Mouse (Mus musculus) liver, embryonic 15.5 days (tissue): ENCODE measurements at regions not wholly inside any gene's neighbourhood (a gene's known extent, or its start where the extent isn't known, plus 50 kb on each side); places are given as distances from the start of the nearest gene placed in this dataset.

Source experiments
- ATAC-seq: fragments of 200-750 bp; cut with Nextera tagmentation; 2 replicates; pipeline ENCODE4 v1.8.0; 2017; ENCODE audit warnings: moderate number of reproducible peaks, mild to moderate bottlenecking, moderate library complexity; ENCODE audit not compliant: insufficient read depth
- H3K27ac ChIP-seq: fragments of 300-500 bp; sonication (generic); replicated peaks from 2 replicates; pipeline ENCODE4 v1.5.1; 2015; ENCODE audit warnings: mild to moderate bottlenecking, inconsistent platforms
- H3K27me3 ChIP-seq: fragments of 300-500 bp; sonication (generic); 2 replicates; pipeline ENCODE4 v1.6.1; 2015; ENCODE audit warnings: mild to moderate bottlenecking, inconsistent platforms
- H3K36me3 ChIP-seq: fragments of 300-500 bp; sonication (generic); replicated peaks from 2 replicates; pipeline ENCODE4 v1.6.1; 2015; ENCODE audit warnings: moderate library complexity, mild to moderate bottlenecking, inconsistent platforms
- H3K4me1 ChIP-seq: fragments of 300-500 bp; sonication (generic); replicated peaks from 2 replicates; pipeline ENCODE4 v1.6.1; 2015; ENCODE audit warnings: inconsistent platforms
- H3K4me2 ChIP-seq: fragments of 300-500 bp; sonication (generic); 2 replicates; pipeline ENCODE4 v1.6.1; 2015; ENCODE audit warnings: moderate library complexity, mild to moderate bottlenecking, inconsistent platforms
- H3K4me3 ChIP-seq: fragments of 300-500 bp; sonication (generic); replicated peaks from 2 replicates; pipeline ENCODE4 v1.5.1; 2015; ENCODE audit warnings: mild to moderate bottlenecking, inconsistent platforms
- H3K9ac ChIP-seq: fragments of 300-500 bp; sonication (generic); 2 replicates; pipeline ENCODE4 v1.6.1; 2015; ENCODE audit warnings: moderate library complexity, mild to moderate bottlenecking, inconsistent platforms
- H3K9me3 ChIP-seq: fragments of 300-500 bp; sonication (generic); replicated peaks from 2 replicates; pipeline ENCODE4 v1.6.1; 2016; ENCODE audit warnings: inconsistent platforms
- WGBS: fragments of 180-500 bp; shearing (Covaris S2); methylation state at CpG from one replicate; pipeline ENCODE4 v1.1.7; 2015; ENCODE audit warnings: mixed read lengths; ENCODE audit not compliant: insufficient replicate concordance; 5-methylcytosine and 5-hydroxymethylcytosine counted together

GRCm38 (mm10) chr6:100439071-100439737 lies 151.9 kb upstream of the Rybp start:
- Histone ChIP-seq H3K4me3 (no peak overlapping the region), H3K9ac (no peak overlapping the region), H3K4me1 (no peaks in the 10 kb centered on the region; the same call in 1 of the 2 replicates), H3K27ac (no peak overlapping the region), H3K4me2 (peak overlapping the region; percentile 47), H3K36me3 (no peaks in the 10 kb centered on the region), H3K27me3 (0 out of 2 replicates have a peak, but pooled peaks cover 5% of the 10 kb centered on the region), H3K9me3 (no peaks in the 10 kb centered on the region)
- ATAC-seq = no peak
- WGBS = 7% methylated on average over 8 of the region's 8 CpGs

GRCm38 (mm10) chr6:100438511-100438991 lies 151.3 kb upstream of the Rybp start:
- H3K36me3 ChIP-seq = no peaks in the 10 kb centered on the region
- no peak overlapping the region for H3K27ac ChIP-seq
- no peaks in the 10 kb centered on the region; the same call in 1 of the 2 replicates for H3K4me1 ChIP-seq
- WGBS = under 1% methylated on average over 13 of the region's 13 CpGs
- no peaks in the 10 kb centered on the region for H3K9me3 ChIP-seq
- no peak overlapping the region for H3K4me3 ChIP-seq
- no peak overlapping the region for H3K9ac ChIP-seq
- ATAC-seq = no peak
- H3K27me3 ChIP-seq = 0 out of 2 replicates have a peak, but pooled peaks cover 5% of the 10 kb centered on the region
- peak overlapping the region; percentile 47 for H3K4me2 ChIP-seq

DNA sequence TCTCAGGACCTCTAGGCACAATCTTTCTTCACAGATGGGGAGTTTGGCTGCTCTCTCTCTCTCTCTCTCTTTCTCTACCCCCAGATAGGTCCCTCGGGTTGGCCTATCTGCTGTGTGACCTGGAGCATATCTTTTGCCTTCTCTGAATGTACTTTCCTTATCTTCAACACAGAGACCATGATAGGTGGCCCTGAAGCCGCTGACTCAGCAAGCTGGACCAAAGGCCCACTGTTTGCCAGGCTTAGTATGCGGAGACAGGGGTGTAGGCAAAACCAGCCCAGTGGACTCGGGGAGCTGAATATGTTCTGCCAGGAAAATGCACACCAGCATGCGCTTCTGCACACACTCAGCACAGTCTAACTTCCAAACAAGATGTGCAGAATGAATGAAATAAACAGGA lies 150.7 kb upstream of the Rybp start:
- no peaks in the 10 kb centered on the region for H3K9me3 ChIP-seq
- no peaks in the 10 kb centered on the region for H3K36me3 ChIP-seq
- H3K27me3 ChIP-seq = 0 out of 2 replicates have a peak, but pooled peaks cover 5% of the 10 kb centered on the region
- H3K4me2 ChIP-seq = peak overlapping the region; percentile 47; the same call in 1 of the 2 replicates
- H3K4me3 ChIP-seq = no peak overlapping the region
- H3K4me1 ChIP-seq = peaks cover under 1% of the 10 kb centered on the region; the same call in 1 of the 2 replicates
- no peak overlapping the region for H3K27ac ChIP-seq
- no peak for ATAC-seq
- WGBS = 21% methylated on average over 5 of the region's 5 CpGs
- no peak overlapping the region for H3K9ac ChIP-seq

DNA sequence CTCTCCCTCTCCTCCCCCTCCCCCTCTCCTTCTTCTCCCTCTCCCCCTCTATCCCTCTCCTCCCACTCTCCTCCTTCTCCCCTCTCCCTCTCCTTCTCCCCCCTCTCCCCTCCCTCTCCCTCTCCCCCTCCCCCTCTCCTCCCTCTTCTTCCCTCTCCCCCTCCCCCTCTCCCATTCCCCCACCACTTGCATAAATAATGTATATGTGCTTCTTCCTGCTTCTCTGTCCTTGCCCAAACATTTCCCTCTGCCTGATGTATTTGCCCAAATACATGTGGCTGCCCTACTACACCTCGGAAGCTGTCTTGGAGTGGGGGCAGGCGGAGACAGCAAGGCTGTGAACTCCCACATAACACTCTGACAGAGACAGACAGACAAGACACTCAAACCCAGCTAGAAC lies 149.2 kb upstream of the Rybp start:
- Histone ChIP-seq H3K4me2 (no peak overlapping the region), H3K36me3 (no peaks in the 10 kb centered on the region), H3K9me3 (no peaks in the 10 kb centered on the region), H3K4me3 (no peak overlapping the region), H3K4me1 (peaks cover 4% of the 10 kb centered on the region; the same call in 1 of the 2 replicates), H3K9ac (no peak overlapping the region), H3K27me3 (0 out of 2 replicates have a peak, but pooled peaks cover 5% of the 10 kb centered on the region), H3K27ac (no peak overlapping the region)
- WGBS = 46% methylated on average over 2 of the region's 2 CpGs
- ATAC-seq = no peak

GRCm38 (mm10) chr6:100435222-100435621 lies 147.9 kb upstream of the Rybp start:
- no peak for ATAC-seq
- Histone ChIP-seq H3K9me3 (no peaks in the 10 kb centered on the region), H3K4me1 (peaks cover 4% of the 10 kb centered on the region; the same call in 1 of the 2 replicates), H3K9ac (no peak overlapping the region), H3K27ac (no peak overlapping the region), H3K4me2 (no peak overlapping the region), H3K27me3 (0 out of 2 replicates have a peak, but pooled peaks cover under 1% of the 10 kb centered on the region), H3K36me3 (no peaks in the 10 kb centered on the region), H3K4me3 (no peak overlapping the region)
- 27% methylated on average over 5 of the region's 5 CpGs for WGBS

GRCm38 (mm10) chr6:100433534-100433867 lies 146.2 kb upstream of the Rybp start:
- H3K4me1 ChIP-seq = peaks cover 7% of the 10 kb centered on the region; the same call in 1 of the 2 replicates
- H3K36me3 ChIP-seq = no peaks in the 10 kb centered on the region
- no peak overlapping the region for H3K27ac ChIP-seq
- H3K9ac ChIP-seq = no peak overlapping the region
- no peak overlapping the region for H3K4me3 ChIP-seq
- 68% methylated on average over 9 of the region's 9 CpGs for WGBS
- no peaks in the 10 kb centered on the region for H3K9me3 ChIP-seq
- no peaks in the 10 kb centered on the region for H3K27me3 ChIP-seq
- H3K4me2 ChIP-seq = no peak overlapping the region
- no peak for ATAC-seq

DNA sequence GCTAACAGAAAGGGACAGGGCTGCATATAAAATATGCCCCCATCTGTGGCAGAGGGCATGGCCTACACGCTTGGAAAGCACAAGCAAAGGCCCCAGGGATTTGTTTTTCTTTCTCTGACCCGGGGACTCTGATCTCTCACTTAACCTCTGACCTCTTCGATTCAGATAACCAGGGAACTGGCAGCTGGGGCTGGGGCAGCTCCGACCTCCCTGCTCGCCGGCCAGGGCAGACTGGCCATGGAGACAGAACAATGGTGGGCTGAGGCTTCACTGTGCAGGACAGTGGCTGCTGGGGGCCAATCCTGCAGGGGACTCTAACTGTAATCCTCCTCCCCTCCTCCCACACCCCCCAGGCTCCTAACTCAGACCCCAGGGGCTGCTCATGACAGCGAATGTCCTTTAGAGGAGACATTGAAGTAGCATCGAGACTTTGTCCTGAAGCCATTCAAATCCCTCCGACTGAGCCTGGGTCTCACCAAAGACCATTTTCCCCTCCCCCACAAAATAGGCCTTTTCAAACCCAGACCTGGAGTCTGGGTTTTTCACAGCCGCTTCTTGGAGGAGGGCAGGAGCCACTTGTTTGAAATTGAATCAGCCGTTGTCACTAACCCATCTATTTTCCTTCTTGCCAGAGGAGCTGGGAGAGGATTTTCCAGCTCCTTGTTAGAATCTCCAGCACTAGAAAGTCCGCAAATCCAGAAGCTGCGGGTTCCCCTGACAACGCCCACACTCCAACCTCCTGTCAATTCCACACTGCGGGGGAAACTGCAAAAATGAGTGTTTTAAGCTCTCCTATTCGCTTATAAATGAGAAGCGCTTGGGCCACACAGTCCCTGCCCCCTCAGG lies 145.6 kb upstream of the Rybp start:
- Histone ChIP-seq H3K4me3 (no peak overlapping the region), H3K4me1 (peaks cover 7% of the 10 kb centered on the region; the same call in 1 of the 2 replicates), H3K27ac (no peak overlapping the region), H3K9ac (no peak overlapping the region), H3K4me2 (no peak overlapping the region), H3K9me3 (no peaks in the 10 kb centered on the region), H3K27me3 (no peaks in the 10 kb centered on the region), H3K36me3 (no peaks in the 10 kb centered on the region)
- WGBS = 51% methylated on average over 17 of the region's 17 CpGs
- ATAC-seq = peak; percentile 68

DNA sequence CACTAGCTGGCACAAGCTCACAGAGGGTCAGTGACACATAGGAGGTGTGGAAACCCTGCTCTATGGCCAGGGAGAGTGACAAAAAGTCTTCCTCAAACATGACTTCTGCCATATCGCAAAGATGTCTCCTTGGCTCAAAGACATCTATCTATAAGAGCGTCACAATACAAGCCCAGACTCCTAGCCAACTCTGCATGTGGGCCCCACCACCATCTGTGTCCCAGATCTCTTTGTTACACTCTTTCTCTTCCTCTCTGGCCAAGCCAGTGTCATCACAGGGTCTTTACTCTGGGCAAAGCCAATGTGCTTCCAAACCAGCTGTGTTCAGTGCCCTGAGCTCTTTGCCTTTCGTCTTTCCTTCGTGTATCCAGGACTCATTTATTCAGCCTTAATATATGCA lies 143.0 kb upstream of the Rybp start:
- no peaks in the 10 kb centered on the region for H3K27me3 ChIP-seq
- 68% methylated on average over 4 of the region's 4 CpGs for whole genome bisulfite sequencing
- no peak for ATAC-seq
- no peak overlapping the region for H3K4me3 ChIP-seq
- H3K9ac ChIP-seq = no peak overlapping the region
- H3K36me3 ChIP-seq = no peaks in the 10 kb centered on the region
- no peak overlapping the region for H3K27ac ChIP-seq
- H3K4me2 ChIP-seq = no peak overlapping the region
- peaks cover 7% of the 10 kb centered on the region; the same call in 1 of the 2 replicates for H3K4me1 ChIP-seq
- no peaks in the 10 kb centered on the region for H3K9me3 ChIP-seq

GRCm38 (mm10) chr6:100429511-100429910 lies 142.2 kb upstream of the Rybp start:
- Histone ChIP-seq H3K4me2 (no peak overlapping the region), H3K27me3 (no peaks in the 10 kb centered on the region), H3K4me1 (peaks cover 7% of the 10 kb centered on the region; the same call in 1 of the 2 replicates), H3K4me3 (no peak overlapping the region), H3K9ac (no peak overlapping the region), H3K36me3 (no peaks in the 10 kb centered on the region), H3K27ac (no peak overlapping the region), H3K9me3 (no peaks in the 10 kb centered on the region)
- 64% methylated on average over 6 of the region's 6 CpGs for WGBS
- ATAC-seq = no peak

GRCm38 (mm10) chr6:100428759-100429158 lies 141.5 kb upstream of the Rybp start:
- no peak overlapping the region for H3K27ac ChIP-seq
- no peak for ATAC-seq
- no peak overlapping the region for H3K9ac ChIP-seq
- H3K4me2 ChIP-seq = no peak overlapping the region
- no peak overlapping the region for H3K4me3 ChIP-seq
- no peaks in the 10 kb centered on the region for H3K27me3 ChIP-seq
- H3K9me3 ChIP-seq = no peaks in the 10 kb centered on the region
- 60% methylated on average over 6 of the region's 6 CpGs for WGBS
- peaks cover 7% of the 10 kb centered on the region; the same call in 1 of the 2 replicates for H3K4me1 ChIP-seq
- H3K36me3 ChIP-seq = no peaks in the 10 kb centered on the region

DNA sequence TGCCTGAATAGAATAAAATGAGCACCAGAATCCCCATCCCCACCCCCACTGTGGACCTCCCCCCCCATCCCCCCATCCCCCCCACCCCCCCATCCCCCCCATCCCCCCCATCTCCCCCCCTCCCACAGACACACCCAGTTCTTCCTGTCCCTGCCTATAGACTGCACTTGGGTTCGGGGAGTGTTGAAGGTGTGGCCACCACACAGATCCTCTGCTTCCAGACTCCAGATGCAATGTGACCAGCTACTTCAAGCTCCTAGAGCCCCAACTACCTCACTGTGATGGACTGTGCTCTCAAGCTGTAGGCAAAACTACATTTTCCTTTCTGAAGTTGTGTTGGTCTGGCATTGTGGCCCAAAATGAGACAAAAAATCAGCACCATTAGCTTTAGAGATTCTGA lies 138.3 kb upstream of the Rybp start:
- no peak for ATAC-seq
- Histone ChIP-seq H3K4me1 (0 out of 2 replicates have a peak, but pooled peaks cover 3% of the 10 kb centered on the region), H3K27me3 (no peaks in the 10 kb centered on the region), H3K4me3 (no peak overlapping the region), H3K36me3 (no peaks in the 10 kb centered on the region), H3K9ac (no peak overlapping the region), H3K9me3 (no peaks in the 10 kb centered on the region), H3K27ac (no peak overlapping the region), H3K4me2 (no peak overlapping the region)
- WGBS = 58% methylated on average over 1 of the region's 1 CpGs
